Mouse (Mus musculus) olfactory bulb, adult 2 months (tissue): ENCODE data around the gene Kcns1.

Experiments used
- CTCF ChIP-seq: fragments of 200-500 bp; IDR thresholded peaks from 2 replicates; pipeline ENCODE4 v1.5.1; 2012; ENCODE audit warnings: low read depth, mild to moderate bottlenecking, low read length, moderate library complexity; ENCODE audit not compliant: insufficient read depth
- POLR2A ChIP-seq: fragments of 200-500 bp; IDR thresholded peaks from 2 replicates; pipeline ENCODE4 v1.6.1; 2012; ENCODE audit warnings: mild to moderate bottlenecking, low read depth, low read length, moderate library complexity; ENCODE audit not compliant: insufficient read depth

- no peak for TF ChIP-seq POLR2A
- TF ChIP-seq CTCF, result no peak
Observed at GRCm38 (mm10) chr2:164154007-164154406, 16.9 kb downstream of the Kcns1 start.
